Mouse (Mus musculus): ENCODE results near the gene Nr4a2. TPM values are rescaled to one million over a fixed set of nuclear protein-coding genes. Genes with fewer than 3 reads are reported as not detected.

Gene Nr4a2
- polyA plus RNA-seq, 1 experiment from 2014 or later: 7.8 TPM

- peak overlapping the region; percentile 90 for H3K27ac ChIP-seq
- peak; percentile 70 for DNase-seq (ENCODE audit: extremely low spot score, low spot score)
- H3K4me1 ChIP-seq: peaks cover 77% of the 10 kb centered on the region
- peak overlapping the region; percentile 94 for H3K4me3 ChIP-seq
- peaks cover 19% of the 10 kb centered on the region for H3K27me3 ChIP-seq (ENCODE audit: poor library complexity, severe bottlenecking)
- WGBS: 5% methylated on average over 12 of the region's 13 CpGs
- peaks cover 7% of the 10 kb centered on the region for H3K36me3 ChIP-seq (replicated peaks)
- no peaks in the 10 kb centered on the region for H3K9me3 ChIP-seq
Observed at GRCm38 (mm10) chr2:57117201-57117951, 6.4 kb downstream of the Nr4a2 start.

- Histone ChIP-seq H3K4me1 (peaks cover 80% of the 10 kb centered on the region), H3K4me3 (peak overlapping the region; percentile 94), H3K27ac (peak overlapping the region; percentile 90), H3K27me3 (ENCODE audit: poor library complexity, severe bottlenecking) (peaks cover 27% of the 10 kb centered on the region), H3K9me3 (no peaks in the 10 kb centered on the region), H3K36me3 (replicated peaks) (peaks cover 8% of the 10 kb centered on the region)
- DNase-seq (ENCODE audit: extremely low spot score, low spot score): peak; percentile 75
- 0% methylated on average over 47 of the region's 47 CpGs for WGBS
Observed at GRCm38 (mm10) chr2:57116366-57117200, 7.2 kb downstream of the Nr4a2 start.

GRCm38 (mm10) chr2:57115864-57116365 is 7.9 kb downstream of the Nr4a2 start:
- Histone ChIP-seq H3K27me3 (ENCODE audit: poor library complexity, severe bottlenecking) (peaks cover 34% of the 10 kb centered on the region), H3K36me3 (replicated peaks) (0 out of 2 replicates have a peak, but pooled peaks cover 4% of the 10 kb centered on the region), H3K4me1 (peaks cover 80% of the 10 kb centered on the region), H3K27ac (peak overlapping the region; percentile 90), H3K4me3 (peak overlapping the region; percentile 94), H3K9me3 (no peaks in the 10 kb centered on the region)
- under 1% methylated on average over 24 of the region's 28 CpGs for WGBS
- DNase-seq (ENCODE audit: extremely low spot score, low spot score): peak; percentile 57

DNA sequence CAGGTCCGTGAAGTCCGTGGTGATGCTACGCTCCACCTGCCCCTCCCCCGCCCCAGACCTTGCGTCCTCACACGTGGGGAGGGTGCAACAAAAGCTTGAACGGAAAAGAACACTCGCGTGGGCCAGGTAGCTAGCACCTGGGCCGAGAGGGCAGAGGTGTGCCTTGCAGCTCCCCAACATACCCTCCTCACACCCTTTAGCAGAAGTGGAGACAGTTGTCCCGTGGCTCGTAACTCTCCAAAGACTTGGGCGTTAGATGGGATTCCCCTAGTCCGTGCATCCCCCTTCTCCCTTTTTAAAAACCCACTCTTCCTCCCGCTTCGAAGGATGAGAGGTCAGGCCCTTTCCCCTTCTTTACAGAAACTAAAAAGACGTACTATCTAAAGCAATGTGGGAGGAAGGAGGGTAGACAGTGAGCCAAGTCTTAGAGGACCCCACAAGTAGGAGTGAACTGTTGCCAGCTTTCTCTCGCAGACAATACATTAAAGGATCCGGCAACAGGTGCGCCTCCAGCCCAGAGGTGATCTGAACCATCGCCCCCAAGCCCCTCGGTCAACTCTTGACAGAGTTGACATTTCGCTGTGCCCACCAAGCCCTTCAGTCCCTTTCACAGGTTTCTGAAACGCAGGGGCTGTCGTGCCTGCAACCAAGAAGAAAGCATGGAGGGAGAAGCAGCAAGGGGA is 8.5 kb downstream of the Nr4a2 start:
- under 1% methylated on average over 25 of the region's 25 CpGs for WGBS

GRCm38 (mm10) chr2:57114211-57115151 is 9.3 kb downstream of the Nr4a2 start:
- Histone ChIP-seq H3K27me3 (ENCODE audit: poor library complexity, severe bottlenecking) (peaks cover 48% of the 10 kb centered on the region), H3K4me3 (peak overlapping the region; percentile 94), H3K9me3 (no peaks in the 10 kb centered on the region), H3K4me1 (peaks cover 83% of the 10 kb centered on the region), H3K36me3 (replicated peaks) (0 out of 2 replicates have a peak, but pooled peaks cover 4% of the 10 kb centered on the region), H3K27ac (peak overlapping the region; percentile 90)
- DNase-seq (ENCODE audit: extremely low spot score, low spot score): peak; percentile 88
- WGBS: under 1% methylated on average over 88 of the region's 88 CpGs

More for the DNA sequence above, 8.5 kb downstream of the Nr4a2 start:
- peak overlapping the region; percentile 94 for H3K4me3 ChIP-seq
- no peaks in the 10 kb centered on the region for H3K9me3 ChIP-seq
- H3K36me3 ChIP-seq (replicated peaks): 0 out of 2 replicates have a peak, but pooled peaks cover 4% of the 10 kb centered on the region
- H3K27ac ChIP-seq: peak overlapping the region; percentile 90
- H3K4me1 ChIP-seq: peaks cover 76% of the 10 kb centered on the region
- peaks cover 40% of the 10 kb centered on the region for H3K27me3 ChIP-seq (ENCODE audit: poor library complexity, severe bottlenecking)
- no peak for DNase-seq (ENCODE audit: extremely low spot score, low spot score)

DNA sequence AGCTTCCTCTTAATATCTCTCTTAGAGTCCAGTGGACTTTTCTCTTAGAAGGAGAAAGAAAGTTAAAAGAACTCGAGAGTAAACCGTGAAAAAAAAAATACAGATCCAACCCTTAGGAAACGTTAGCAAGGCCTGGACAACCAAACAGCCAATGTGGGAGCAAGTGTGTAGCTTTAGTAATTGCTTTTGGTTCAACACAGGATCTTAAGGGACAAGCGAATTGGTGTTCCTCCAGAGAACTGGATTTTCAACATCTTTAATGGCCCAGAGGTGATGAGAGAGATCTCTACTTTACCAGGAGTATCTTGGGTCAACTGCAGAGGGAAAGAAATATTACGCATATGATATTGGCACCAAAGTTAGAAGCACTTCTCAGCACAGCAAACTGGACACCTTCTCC is 10.4 kb downstream of the Nr4a2 start:
- Histone ChIP-seq H3K4me1 (peaks cover 90% of the 10 kb centered on the region), H3K27ac (no peak overlapping the region), H3K4me3 (peak overlapping the region; percentile 94), H3K36me3 (replicated peaks) (0 out of 2 replicates have a peak, but pooled peaks cover 4% of the 10 kb centered on the region), H3K9me3 (no peaks in the 10 kb centered on the region), H3K27me3 (ENCODE audit: poor library complexity, severe bottlenecking) (peaks cover 59% of the 10 kb centered on the region)
- 10% methylated on average over 5 of the region's 5 CpGs for WGBS
- no peak for DNase-seq (ENCODE audit: extremely low spot score, low spot score)

DNA sequence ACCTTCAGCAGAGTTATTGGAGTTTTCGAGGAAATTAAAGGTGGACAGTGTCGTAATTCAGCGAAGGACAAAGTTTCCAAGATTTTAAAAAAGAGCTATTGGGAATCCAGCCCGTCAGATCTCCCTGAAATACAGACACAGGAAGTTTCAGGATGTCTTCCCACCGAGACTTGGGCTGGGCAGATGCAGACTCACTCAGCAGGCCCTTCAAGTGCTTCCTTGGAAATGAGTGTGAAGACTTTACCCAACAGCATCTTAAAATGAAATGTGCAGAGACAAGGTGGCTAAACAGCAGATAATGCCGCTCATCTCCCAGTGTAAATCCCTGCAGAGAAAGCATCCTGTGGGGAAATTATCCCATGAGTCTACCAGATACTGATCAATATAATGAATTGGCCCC is 10.9 kb downstream of the Nr4a2 start:
- Histone ChIP-seq H3K9me3 (no peaks in the 10 kb centered on the region), H3K27me3 (ENCODE audit: poor library complexity, severe bottlenecking) (peaks cover 63% of the 10 kb centered on the region), H3K4me3 (peak overlapping the region; percentile 94; the same call in 1 of the 2 replicates), H3K27ac (no peak overlapping the region), H3K36me3 (replicated peaks) (peaks cover 4% of the 10 kb centered on the region; the same call in 1 of the 2 replicates), H3K4me1 (peaks cover 88% of the 10 kb centered on the region)
- 12% methylated on average over 6 of the region's 6 CpGs for WGBS
- no peak for DNase-seq (ENCODE audit: extremely low spot score, low spot score)

GRCm38 (mm10) chr2:57111791-57112538 is 11.8 kb downstream of the Nr4a2 start:
- DNase-seq (ENCODE audit: extremely low spot score, low spot score): peak; percentile 46
- Histone ChIP-seq H3K27me3 (ENCODE audit: poor library complexity, severe bottlenecking) (peaks cover 73% of the 10 kb centered on the region), H3K27ac (no peak overlapping the region), H3K36me3 (replicated peaks) (peaks cover 4% of the 10 kb centered on the region; the same call in 1 of the 2 replicates), H3K9me3 (no peaks in the 10 kb centered on the region), H3K4me3 (peak overlapping the region; percentile 94), H3K4me1 (peaks cover 79% of the 10 kb centered on the region)
- WGBS: 4% methylated on average over 38 of the region's 38 CpGs

DNA sequence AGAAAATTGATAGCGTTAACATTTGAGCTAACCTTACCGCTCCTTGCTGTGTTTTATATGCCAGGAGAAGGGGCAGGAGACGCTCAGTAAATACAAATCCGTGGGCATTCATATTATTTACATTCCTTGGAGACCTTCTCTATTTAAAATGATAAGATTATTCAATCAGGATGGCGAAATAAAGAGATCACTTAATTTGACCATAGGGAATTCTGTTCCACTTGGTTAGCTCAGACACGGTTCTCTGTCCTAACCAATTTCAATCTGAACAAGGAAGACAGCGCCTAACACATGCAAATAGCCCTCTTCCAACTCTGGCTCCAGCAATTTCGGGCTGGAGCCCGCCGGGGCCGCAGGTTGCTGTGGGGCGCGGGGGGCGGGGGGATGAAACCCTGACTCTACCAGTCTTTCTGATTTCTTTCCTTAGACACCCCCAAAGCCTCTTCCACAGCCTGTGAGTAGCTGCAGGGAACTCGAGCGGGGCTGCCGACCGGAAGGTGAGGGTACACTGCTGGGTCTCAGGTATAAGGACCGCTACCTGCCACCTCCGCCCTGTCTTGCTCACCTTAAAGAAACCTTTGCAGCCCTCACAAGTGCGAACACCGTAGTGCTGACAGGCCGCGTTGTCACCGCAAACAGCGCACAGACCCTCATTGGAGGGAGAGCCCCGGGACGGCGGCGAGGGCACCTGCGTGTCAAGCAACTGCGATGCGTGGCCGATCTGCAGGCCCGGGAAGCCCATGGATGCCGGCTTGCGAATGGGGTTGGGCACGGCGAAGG is 12.6 kb downstream of the Nr4a2 start:
- Histone ChIP-seq H3K27me3 (ENCODE audit: poor library complexity, severe bottlenecking) (peaks cover 81% of the 10 kb centered on the region), H3K9me3 (no peaks in the 10 kb centered on the region), H3K36me3 (replicated peaks) (peaks cover 4% of the 10 kb centered on the region; the same call in 1 of the 2 replicates), H3K4me3 (peak overlapping the region; percentile 94), H3K27ac (no peak overlapping the region), H3K4me1 (peaks cover 73% of the 10 kb centered on the region)
- peak; percentile 27 for DNase-seq (ENCODE audit: extremely low spot score, low spot score)
- 4% methylated on average over 39 of the region's 39 CpGs for WGBS

- 6% methylated on average over 16 of the region's 16 CpGs for WGBS
- peaks cover 65% of the 10 kb centered on the region for H3K4me1 ChIP-seq
- peak; percentile 31 for DNase-seq (ENCODE audit: extremely low spot score, low spot score)
- H3K4me3 ChIP-seq: no peak overlapping the region
- H3K9me3 ChIP-seq: no peaks in the 10 kb centered on the region
- H3K27ac ChIP-seq: no peak overlapping the region
- H3K27me3 ChIP-seq (ENCODE audit: poor library complexity, severe bottlenecking): peaks cover 89% of the 10 kb centered on the region
- H3K36me3 ChIP-seq (replicated peaks): peaks cover 4% of the 10 kb centered on the region; the same call in 1 of the 2 replicates
Observed at GRCm38 (mm10) chr2:57110401-57110800, 13.4 kb downstream of the Nr4a2 start.
